Mouse (Mus musculus): ENCODE measurements around the gene Frmd4b.

- no peak for TF ChIP-seq CTCF (IDR thresholded peaks at IDR 0.05; ENCODE audit: extremely low read depth, insufficient read depth, insufficient read length, insufficient replicate concordance)
- no peak for TF ChIP-seq POLR2A (IDR thresholded peaks at IDR 0.05; ENCODE audit: low read depth, low read length)
Observed at GRCm38 (mm10) chr6:97578210-97578609, 39.1 kb downstream of the Frmd4b start.
